13 mouse cellular contexts compared by ENCODE assay signal in the genomic region with DNA sequence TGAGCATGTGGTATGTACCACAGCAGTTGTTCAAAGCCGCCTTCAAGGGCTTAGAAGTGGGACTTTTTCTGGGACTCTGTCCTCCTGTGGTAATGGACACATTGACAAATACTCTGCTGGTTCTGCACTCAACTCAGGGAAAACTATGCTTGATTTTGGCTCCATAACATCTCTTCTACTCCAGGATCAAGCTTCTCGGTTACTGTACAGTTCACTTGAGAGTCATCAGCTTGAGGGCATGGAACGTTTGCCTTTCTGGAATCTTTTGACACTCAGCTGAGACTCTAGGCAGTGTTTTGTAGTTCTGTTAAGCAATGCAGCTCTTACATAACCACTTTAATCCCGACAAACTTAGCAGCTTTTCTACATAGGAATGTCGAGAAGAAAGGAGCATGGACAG. TPM values are rescaled to one million over a fixed set of nuclear protein-coding genes. Genes with fewer than 3 reads are reported as not detected.
DNase-seq lines count a peak whose midpoint lies in the region; ATAC-seq and TF ChIP-seq lines count a peak whose summit lies in the region.
"Had no signal": no experiment of that assay in that cellular context is flagged by ENCODE, and none has a peak within 500 bp of the region (broad histone marks: within the 10 kb centered on the region; RNA-seq: fewer than 3 reads in every experiment).

No protein-coding gene starts in this region.

- H3K4me2 ChIP-seq in kidney, postnatal 0 days (ENCODE audit: low read length) = no peak overlapping the region
- H3K4me2 ChIP-seq in forebrain, embryonic 11.5 days (ENCODE audit: low read depth, low read length, severe bottlenecking) = no peak overlapping the region
- H3K4me2 ChIP-seq: lung, embryonic 15.5 days; midbrain, embryonic 13.5 days had no signal

- TF ChIP-seq CTCF in kidney, postnatal 0 days (IDR thresholded peaks at IDR 0.05; ENCODE audit: low read depth) = 0 out of 2 replicates have a peak, but pooled peaks have one; percentile 30

- H3K36me3 ChIP-seq in kidney, postnatal 0 days (ENCODE audit: insufficient read depth, low read length) = no peaks in the 10 kb centered on the region
- H3K36me3 ChIP-seq in forebrain, embryonic 11.5 days (ENCODE audit: control insufficient read depth, insufficient read depth, low read length) = no peaks in the 10 kb centered on the region
- H3K36me3 ChIP-seq: lung, embryonic 15.5 days; midbrain, embryonic 13.5 days had no signal

- no peak overlapping the region for H3K4me3 ChIP-seq in kidney, postnatal 0 days (replicated peaks; ENCODE audit: low read depth, low read length)
- no peak overlapping the region for H3K4me3 ChIP-seq in forebrain, embryonic 11.5 days (ENCODE audit: low read depth, low read length)
- H3K4me3 ChIP-seq: lung, embryonic 15.5 days; midbrain, embryonic 13.5 days had no signal

- 72% methylated on average over 5 of the region's 5 CpGs for WGBS in kidney, postnatal 0 days
- WGBS in forebrain, embryonic 11.5 days = 77% methylated on average over 5 of the region's 5 CpGs

- H3K27me3 ChIP-seq in kidney, postnatal 0 days (ENCODE audit: insufficient read depth, low read length) = no peaks in the 10 kb centered on the region
- no peaks in the 10 kb centered on the region for H3K27me3 ChIP-seq in forebrain, embryonic 11.5 days (ENCODE audit: control insufficient read depth, insufficient read depth, low read length)
- H3K27me3 ChIP-seq: lung, embryonic 15.5 days; midbrain, embryonic 13.5 days had no signal

- no peak overlapping the region for H3K27ac ChIP-seq in kidney, postnatal 0 days
- no peak overlapping the region for H3K27ac ChIP-seq in forebrain, embryonic 11.5 days (ENCODE audit: low read depth, low read length)
- H3K27ac ChIP-seq: lung, embryonic 15.5 days; midbrain, embryonic 13.5 days had no signal

- no peak for ATAC-seq in kidney, postnatal 0 days (replicated peaks; ENCODE audit: low FRiP score, low read depth)
- no peak for ATAC-seq in forebrain, embryonic 11.5 days (replicated peaks; ENCODE audit: low FRiP score)
- ATAC-seq: inflammation-experienced regulatory T-cells, adult 6 months; midbrain, embryonic 13.5 days had no signal

- DNase-seq in cerebellum, adult 8-10 months = peak; percentile 28
- DNase-seq in cerebellum, postnatal 36 days = no peak
- no peak for DNase-seq in kidney, postnatal 0 days (ENCODE audit: low spot score)
- DNase-seq in kidney, postnatal 4 days = no peak
- DNase-seq in adipocyte (ENCODE audit: low spot score) = peak; percentile 69
- peak; percentile 75 for DNase-seq in lung, postnatal 25 days (ENCODE audit: low spot score)
- no peak for DNase-seq in right cerebral cortex, adult 18-20 months
- no peak for DNase-seq in forebrain, embryonic 11.5 days (ENCODE audit: low spot score)
- DNase-seq: embryo, embryonic 11 days; heart, postnatal 4 days had no signal

- no peaks in the 10 kb centered on the region for H3K9me3 ChIP-seq in kidney, postnatal 0 days (replicated peaks; ENCODE audit: low read length)
- no peaks in the 10 kb centered on the region for H3K9me3 ChIP-seq in forebrain, embryonic 11.5 days (ENCODE audit: control insufficient read depth, low read length)
- H3K9me3 ChIP-seq: lung, embryonic 15.5 days; midbrain, embryonic 13.5 days had no signal

- H3K4me1 ChIP-seq in kidney, postnatal 0 days (replicated peaks; ENCODE audit: insufficient read depth, low read length) = no peaks in the 10 kb centered on the region
- 0 out of 2 replicates have a peak, but pooled peaks cover 3% of the 10 kb centered on the region for H3K4me1 ChIP-seq in forebrain, embryonic 11.5 days (replicated peaks; ENCODE audit: control insufficient read depth, insufficient read depth, low read length)

- no peak overlapping the region for H3K9ac ChIP-seq in kidney, postnatal 0 days (ENCODE audit: low read depth, low read length)
- no peak overlapping the region for H3K9ac ChIP-seq in forebrain, embryonic 11.5 days (ENCODE audit: low read length)
- H3K9ac ChIP-seq: lung, embryonic 15.5 days; midbrain, embryonic 13.5 days had no signal

RNA-seq across cellular contexts. Expression of a gene that starts 36.1 kb away (rescaled TPM):
- 36.8 and 43.9 TPM in 2 replicates for polyA plus RNA-seq in kidney, postnatal 0 days (2015; fragmentation: Nextera tagmentation; extraction: Ambion mirVana)
- polyA plus RNA-seq in forebrain, embryonic 11.5 days (2014; fragmentation: Nextera tagmentation; extraction: Ambion mirVana) = 54.7 and 56.6 TPM in 2 replicates

Comparison
In these comparisons a context has a peak if more than half of its experiments do, and no peak if none do; other contexts are left out.
1. DNase-seq: peak in cerebellum, adult 8-10 months (single experiment), adipocyte (single experiment) and lung, postnatal 25 days (single experiment); none in cerebellum, postnatal 36 days (0 of 2), kidney, postnatal 0 days (single experiment), kidney, postnatal 4 days (0 of 2), right cerebral cortex, adult 18-20 months (single experiment) and forebrain, embryonic 11.5 days (single experiment).